Mouse (Mus musculus) CD4-positive naive resting alpha-beta T cell, adult 57 days (primary cell): ENCODE data around the gene Hmgb3. TPM values are rescaled to one million over a fixed set of nuclear protein-coding genes. Genes with fewer than 3 reads are reported as not detected.

Source experiments
- total RNA-seq: library from RNA; stranded (reverse); gene quantifications from one replicate; pipeline ENCODE4 v1.2.4, GENCODE M21; 2023

Hmgb3 gene
- total RNA-seq, result 18.1 TPM

DNA sequence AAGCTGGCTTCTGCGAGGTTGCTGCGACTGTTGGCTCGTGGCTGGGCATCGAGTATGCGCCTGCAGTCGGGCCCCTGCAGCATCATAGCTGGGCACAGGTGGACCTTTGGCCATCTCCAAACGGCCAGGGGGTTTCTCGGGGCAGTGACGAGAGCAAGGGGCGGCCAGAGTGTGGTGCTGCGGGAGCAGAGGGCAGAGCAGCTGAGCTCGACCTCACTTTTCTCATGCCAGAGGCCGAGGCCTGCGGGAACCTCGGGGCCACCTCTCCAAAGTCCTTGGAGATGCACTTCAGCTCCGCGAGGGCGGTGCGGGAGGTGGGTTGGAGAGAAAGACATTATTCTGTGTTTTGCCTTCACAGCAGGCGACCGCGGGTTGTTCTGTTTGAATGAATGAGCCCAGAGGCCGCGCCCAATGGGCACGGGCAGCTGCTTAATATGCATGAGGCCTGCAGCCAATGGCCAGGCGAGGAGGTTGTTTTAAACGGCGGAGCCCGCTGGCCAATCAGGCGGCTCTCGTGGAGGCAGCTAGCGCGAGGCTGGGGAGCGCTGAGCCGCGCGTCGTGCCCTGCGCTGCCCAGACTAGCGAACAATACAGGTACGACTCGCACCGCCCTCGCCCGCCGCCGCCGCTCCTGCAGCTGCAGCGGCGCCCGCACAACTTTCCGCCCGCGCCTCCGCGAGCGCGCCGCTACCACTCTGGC lies at the start of gene Hmgb3:
Hmgb3 (plus strand) TSS at position 504 of the 700 bp plus-strand sequence.

Other genes starting within 250 kb of the Hmgb3 start
- gene Mtmr1, start 191.2 kb upstream of the Hmgb3 start, total RNA-seq, result 36.1 TPM
- 6.7 TPM for gene Cd99l2, start 63.1 kb upstream of the Hmgb3 start, total RNA-seq
- gene Gpr50, start 107.7 kb downstream of the Hmgb3 start, total RNA-seq, result not detected